Mouse (Mus musculus) embryonic fibroblast, embryonic 13.5 days (primary cell): Measurements from ENCODE around the gene Afg1l.

Experiments used
- CTCF ChIP-seq: IDR thresholded peaks from 2 replicates; pipeline ENCODE4 v1.5.1; 2011; ENCODE audit warnings: mild to moderate bottlenecking, control low read depth, low read length, moderate library complexity, borderline replicate concordance; ENCODE audit not compliant: insufficient read depth
- POLR2A ChIP-seq: IDR thresholded peaks from 2 replicates; pipeline ENCODE4 v1.6.1; 2011; ENCODE audit warnings: low read depth, mild to moderate bottlenecking, control low read depth, low read length, moderate library complexity

DNA sequence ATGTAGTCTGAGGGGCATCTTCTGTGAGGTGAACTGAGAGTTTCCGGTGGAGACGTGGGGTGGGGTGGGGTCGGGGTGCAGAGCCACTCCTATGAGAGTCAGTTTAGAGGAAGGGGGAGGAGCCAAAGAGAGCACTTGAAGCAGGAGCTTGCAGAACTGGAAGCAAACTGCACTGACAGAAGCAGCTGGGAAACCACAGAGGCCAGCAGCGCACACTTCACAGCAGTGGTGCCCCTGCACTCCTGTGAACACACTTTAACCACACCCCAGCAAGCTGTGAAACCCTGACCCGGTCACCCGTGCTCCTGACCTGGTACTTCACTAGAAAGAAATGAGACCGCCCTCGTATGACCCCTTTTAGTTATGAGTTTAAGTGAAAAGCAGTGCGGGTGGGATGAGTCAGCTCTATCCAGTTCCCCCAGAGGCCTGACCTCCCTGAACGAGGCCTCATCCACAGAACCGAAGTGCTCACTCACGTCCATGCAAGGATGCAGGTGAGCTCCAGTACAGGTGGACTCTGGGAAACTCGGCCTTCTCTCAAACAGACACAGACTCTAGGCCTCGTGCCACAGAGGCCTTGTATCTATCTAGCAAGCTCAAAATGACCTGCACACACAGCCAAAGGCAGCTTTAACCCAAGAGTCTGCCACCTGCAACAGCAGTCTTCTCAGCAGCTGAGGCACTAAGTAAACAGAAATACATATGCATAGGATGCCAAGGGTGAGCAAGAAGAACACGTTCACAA is 208.9 kb downstream of the Afg1l start:
- TF ChIP-seq CTCF (no peak), POLR2A (no peak)
